Mouse (Mus musculus) c-Kit-positive CD71-positive TER-119-positive erythroid progenitor cells, embryonic 14.5 days (primary cell): Measurements from ENCODE around the gene A930009A15Rik.

ENCODE experiments used
- DNase-seq: peaks from one replicate; pipeline ENCODE4 v3.0.0-alpha.2; 2013; ENCODE audit warnings: low spot score

The A930009A15Rik gene

GRCm38 (mm10) chr10:115569712-115570491 lies at the start of gene A930009A15Rik:
A930009A15Rik (plus strand) TSS chr10:115569986.
- DNase-seq, result no peak

GRCm38 (mm10) chr10:115520200-115521080 lies 49.3 kb upstream of the A930009A15Rik start:
- DNase-seq, result no peak

GRCm38 (mm10) chr10:115521081-115521451 lies 48.7 kb upstream of the A930009A15Rik start:
- DNase-seq, result no peak

GRCm38 (mm10) chr10:115528892-115529291 lies 40.9 kb upstream of the A930009A15Rik start:
- no peak for DNase-seq

- DNase-seq, result no peak
Observed at GRCm38 (mm10) chr10:115529768-115530167, 40.0 kb upstream of the A930009A15Rik start.

GRCm38 (mm10) chr10:115530746-115531145 lies 39.0 kb upstream of the A930009A15Rik start:
- no peak for DNase-seq

- DNase-seq, result no peak
Observed at GRCm38 (mm10) chr10:115542917-115543316, 26.9 kb upstream of the A930009A15Rik start.

GRCm38 (mm10) chr10:115550253-115550652 lies 19.5 kb upstream of the A930009A15Rik start:
- no peak for DNase-seq

GRCm38 (mm10) chr10:115551069-115551468 lies 18.7 kb upstream of the A930009A15Rik start:
- DNase-seq, result no peak

- DNase-seq, result no peak
Observed at GRCm38 (mm10) chr10:115553352-115554113, 16.3 kb upstream of the A930009A15Rik start.

GRCm38 (mm10) chr10:115555191-115555765 lies 14.5 kb upstream of the A930009A15Rik start:
- no peak for DNase-seq

- DNase-seq, result no peak
Observed at GRCm38 (mm10) chr10:115556738-115557242, 13.0 kb upstream of the A930009A15Rik start.

GRCm38 (mm10) chr10:115561136-115561880 lies 8.5 kb upstream of the A930009A15Rik start:
- DNase-seq, result no peak

GRCm38 (mm10) chr10:115562911-115563686 lies 6.7 kb upstream of the A930009A15Rik start:
- DNase-seq, result no peak

- no peak for DNase-seq
Observed at GRCm38 (mm10) chr10:115563961-115564360, 5.8 kb upstream of the A930009A15Rik start.

GRCm38 (mm10) chr10:115570577-115570976 lies 791 bp downstream of the A930009A15Rik start:
- DNase-seq, result no peak

- no peak for DNase-seq
Observed at GRCm38 (mm10) chr10:115571317-115571716, 1.5 kb downstream of the A930009A15Rik start.

- DNase-seq, result no peak
Observed at GRCm38 (mm10) chr10:115571734-115572440, 2.1 kb downstream of the A930009A15Rik start.

GRCm38 (mm10) chr10:115579076-115579475 lies 9.3 kb downstream of the A930009A15Rik start:
- DNase-seq, result no peak
